Mouse (Mus musculus) embryonic facial prominence, embryonic 13.5 days (tissue): ENCODE results near the gene Nek11. TPM values are rescaled to one million over a fixed set of nuclear protein-coding genes. Genes with fewer than 3 reads are reported as not detected.

Experiments
- ATAC-seq: fragments of 200-750 bp; cut with Nextera tagmentation; 2 replicates; pipeline ENCODE4 v1.8.0; 2017; ENCODE audit warnings: low read depth; ENCODE audit not compliant: insufficient number of reproducible peaks, insufficient read depth, low FRiP score, low TSS enrichment
- H3K27ac ChIP-seq: fragments of 300-500 bp; sonication (generic); 2 replicates; pipeline ENCODE4 v1.5.1; 2015; ENCODE audit warnings: moderate library complexity, mild to moderate bottlenecking, inconsistent platforms
- H3K27me3 ChIP-seq: fragments of 300-500 bp; sonication (generic); 2 replicates; pipeline ENCODE4 v1.6.1; 2015; ENCODE audit warnings: mild to moderate bottlenecking, inconsistent platforms
- H3K36me3 ChIP-seq: fragments of 300-500 bp; sonication (generic); 2 replicates; pipeline ENCODE4 v1.6.1; 2015; ENCODE audit warnings: mild to moderate bottlenecking, inconsistent platforms
- H3K4me1 ChIP-seq: fragments of 300-500 bp; sonication (generic); 2 replicates; pipeline ENCODE4 v1.6.1; 2015; ENCODE audit warnings: inconsistent platforms
- H3K4me2 ChIP-seq: fragments of 300-500 bp; sonication (generic); 2 replicates; pipeline ENCODE4 v1.6.1; 2015; ENCODE audit warnings: moderate library complexity, mild to moderate bottlenecking, inconsistent platforms
- H3K4me3 ChIP-seq: fragments of 300-500 bp; sonication (generic); 2 replicates; pipeline ENCODE4 v1.5.1; 2015; ENCODE audit warnings: mild to moderate bottlenecking, inconsistent platforms
- H3K9ac ChIP-seq: fragments of 300-500 bp; sonication (generic); 2 replicates; pipeline ENCODE4 v1.6.1; 2015; ENCODE audit warnings: mild to moderate bottlenecking, inconsistent platforms
- H3K9me3 ChIP-seq: fragments of 300-500 bp; sonication (generic); 2 replicates; pipeline ENCODE4 v1.6.1; 2016; ENCODE audit warnings: inconsistent platforms
- WGBS: fragments of 180-500 bp; shearing (Covaris S2); methylation state at CpG from one replicate; pipeline ENCODE4 v1.1.7; 2015; ENCODE audit warnings: mixed read lengths; 5-methylcytosine and 5-hydroxymethylcytosine counted together
- polyA plus RNA-seq: library from polyadenylated mRNA; unstranded; fragments of >200 nt; fragmentation: Nextera tagmentation; extraction: Ambion mirVana; gene quantifications from 2 replicates; pipeline ENCODE4 v1.2.1, GENCODE M21; 2015

Gene Nek11
- polyA plus RNA-seq = 0.30 and 0.54 TPM in 2 replicates

DNA sequence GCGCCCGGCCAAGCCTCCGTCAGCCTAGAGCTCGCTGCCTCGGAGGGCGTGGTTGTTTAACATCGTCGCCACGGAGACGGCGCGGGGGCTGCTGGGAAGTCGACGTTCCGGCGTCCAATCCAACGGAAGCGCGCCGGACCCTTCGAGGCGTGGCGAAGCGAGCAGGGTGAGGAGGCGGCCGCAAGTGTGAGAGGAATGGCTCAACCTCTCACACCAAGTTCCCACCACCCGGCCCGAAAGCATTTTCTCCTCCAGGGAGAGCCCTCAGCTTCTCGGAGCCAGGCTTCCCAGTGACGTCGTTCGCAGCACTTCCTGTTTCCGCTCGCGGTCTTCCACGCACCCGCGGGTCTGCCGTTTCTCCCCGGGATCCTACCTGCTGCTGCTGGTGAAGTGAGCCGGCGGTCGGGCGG, at the start of gene Nek11, which contains the start of gene Aste1:
Gene Nek11, minus strand, starts transcription at position 307 of the 410 bp plus-strand sequence.
Gene Aste1, plus strand, starts transcription at position 175 of the 410 bp plus-strand sequence.
- Histone ChIP-seq H3K27ac (peak within 1 kb of the TSS; percentile 88), H3K4me1 (peaks cover 33% of the 10 kb centered on the region), H3K9me3 (no peaks in the 10 kb centered on the region), H3K4me3 (peak within 1 kb of the TSS; percentile 67), H3K4me2 (peak within 1 kb of the TSS; percentile 62), H3K36me3 (peaks cover 16% of the 10 kb centered on the region), H3K27me3 (no peaks in the 10 kb centered on the region; the same call in 1 of the 2 replicates), H3K9ac (peak within 1 kb of the TSS; percentile 80)
- under 1% methylated on average over 44 of the region's 44 CpGs for WGBS
- ATAC-seq = peak; percentile 96

DNA sequence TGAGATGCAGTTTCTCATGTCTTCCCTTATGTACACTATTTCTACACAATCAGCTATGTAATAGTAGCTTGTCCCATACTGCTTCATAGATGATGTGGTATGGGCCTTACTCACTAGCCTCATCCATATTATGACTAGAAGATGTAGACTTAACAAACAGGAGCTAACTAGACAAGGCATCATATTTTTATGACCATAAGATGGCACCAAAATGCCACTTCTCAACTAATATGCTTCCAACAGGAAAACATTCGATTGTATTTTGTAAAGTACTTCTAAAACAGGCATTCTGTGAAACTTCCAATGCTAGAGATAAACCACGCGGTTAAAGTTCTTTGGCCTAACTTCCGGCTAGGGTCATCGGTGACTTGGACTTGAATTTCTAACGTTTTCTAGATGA, 13.2 kb upstream of the Nek11 start:
- no peak overlapping the region for H3K27ac ChIP-seq
- WGBS = 94% methylated on average over 6 of the region's 6 CpGs
- H3K27me3 ChIP-seq = no peaks in the 10 kb centered on the region
- H3K4me3 ChIP-seq = no peak overlapping the region
- H3K4me2 ChIP-seq = no peak overlapping the region
- no peak overlapping the region for H3K9ac ChIP-seq
- no peaks in the 10 kb centered on the region for H3K4me1 ChIP-seq
- no peaks in the 10 kb centered on the region for H3K9me3 ChIP-seq
- no peak for ATAC-seq
- H3K36me3 ChIP-seq = peaks cover 38% of the 10 kb centered on the region

DNA sequence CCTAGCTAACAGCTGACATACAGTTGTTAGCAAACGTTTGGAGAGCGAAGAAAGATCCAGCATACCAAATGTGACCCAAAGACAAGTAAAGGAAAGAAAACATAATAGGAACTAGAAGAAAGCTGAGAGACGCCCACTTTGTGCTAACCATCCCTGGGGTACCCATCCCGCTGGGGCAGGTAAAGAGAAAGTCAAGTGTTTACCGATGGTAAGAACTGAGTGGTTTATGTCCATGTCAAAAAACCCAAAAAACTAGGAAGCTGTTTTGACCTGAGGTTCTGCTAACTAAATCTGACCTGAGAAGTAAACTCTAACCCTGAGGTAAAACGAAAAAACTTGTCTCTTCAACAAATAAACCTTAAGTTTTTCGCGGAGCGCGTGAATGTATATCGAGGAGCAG, 604 bp downstream of the Nek11 start:
- Histone ChIP-seq H3K4me1 (peaks cover 28% of the 10 kb centered on the region), H3K27me3 (no peaks in the 10 kb centered on the region; the same call in 1 of the 2 replicates), H3K36me3 (peaks cover 16% of the 10 kb centered on the region), H3K9me3 (no peaks in the 10 kb centered on the region), H3K4me2 (peak overlapping the region; percentile 62), H3K27ac (no peak overlapping the region), H3K4me3 (peak overlapping the region; percentile 67), H3K9ac (peak overlapping the region; percentile 80)
- 0 out of 2 replicates have a peak, but pooled peaks have one; percentile 12 for ATAC-seq
- 13% methylated on average over 11 of the region's 11 CpGs for WGBS

- no peak for ATAC-seq
- Histone ChIP-seq H3K4me1 (0 out of 2 replicates have a peak, but pooled peaks cover 3% of the 10 kb centered on the region), H3K9ac (no peak overlapping the region), H3K36me3 (no peaks in the 10 kb centered on the region), H3K9me3 (no peaks in the 10 kb centered on the region), H3K4me2 (no peak overlapping the region), H3K27me3 (no peaks in the 10 kb centered on the region; the same call in 1 of the 2 replicates), H3K27ac (no peak overlapping the region), H3K4me3 (no peak overlapping the region)
- 61% methylated on average over 4 of the region's 5 CpGs for WGBS
Observed at GRCm38 (mm10) chr9:105390616-105391015, 4.7 kb downstream of the Nek11 start.

DNA sequence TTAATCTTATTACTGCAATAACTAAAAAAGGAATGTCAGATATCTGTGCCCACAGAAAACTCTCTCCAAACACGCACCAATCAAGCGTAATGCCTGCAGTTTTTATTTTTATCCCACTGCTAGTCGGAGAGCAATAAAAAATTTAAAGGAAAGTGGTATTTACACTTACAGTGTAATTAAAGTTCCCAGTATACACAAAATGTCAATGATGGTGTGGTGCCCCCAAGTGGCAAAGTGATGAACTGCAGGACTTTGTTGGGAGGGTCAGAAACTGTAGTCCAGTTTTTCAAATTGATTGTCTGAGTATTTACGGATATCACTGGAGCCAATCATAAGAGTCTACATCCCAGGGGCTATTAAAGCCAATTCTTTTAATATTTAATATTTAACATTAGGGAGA, 6.0 kb downstream of the Nek11 start:
- Histone ChIP-seq H3K27me3 (no peaks in the 10 kb centered on the region; the same call in 1 of the 2 replicates), H3K4me3 (no peak overlapping the region), H3K4me1 (no peaks in the 10 kb centered on the region), H3K9ac (no peak overlapping the region), H3K4me2 (no peak overlapping the region), H3K27ac (no peak overlapping the region), H3K9me3 (no peaks in the 10 kb centered on the region), H3K36me3 (no peaks in the 10 kb centered on the region)
- no peak for ATAC-seq
- WGBS = 17% methylated on average over 4 of the region's 4 CpGs

DNA sequence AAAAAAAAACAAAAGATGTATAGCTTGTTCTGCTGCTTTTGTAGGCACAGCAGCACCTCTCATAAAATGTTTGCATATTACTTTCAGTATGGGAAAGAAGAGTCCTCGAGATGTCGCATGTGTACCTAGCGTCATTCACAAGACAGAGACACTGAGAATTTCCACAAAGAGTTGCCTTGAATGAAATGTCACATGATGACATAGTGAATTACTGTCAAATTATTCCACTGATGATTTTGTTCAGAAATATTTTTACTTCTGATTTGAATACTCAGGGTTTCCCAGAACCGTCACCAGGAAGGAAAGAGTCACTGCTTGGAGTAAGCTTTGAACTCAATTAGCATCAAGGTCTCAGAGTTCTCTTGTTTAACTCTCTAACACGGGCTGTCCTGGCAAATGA, 7.9 kb downstream of the Nek11 start:
- no peak overlapping the region for H3K4me3 ChIP-seq
- H3K36me3 ChIP-seq = no peaks in the 10 kb centered on the region
- H3K27me3 ChIP-seq = no peaks in the 10 kb centered on the region
- no peak overlapping the region for H3K27ac ChIP-seq
- 75% methylated on average over 5 of the region's 5 CpGs for WGBS
- H3K4me1 ChIP-seq = no peaks in the 10 kb centered on the region
- H3K9me3 ChIP-seq = no peaks in the 10 kb centered on the region
- H3K4me2 ChIP-seq = no peak overlapping the region
- no peak overlapping the region for H3K9ac ChIP-seq
- no peak for ATAC-seq

DNA sequence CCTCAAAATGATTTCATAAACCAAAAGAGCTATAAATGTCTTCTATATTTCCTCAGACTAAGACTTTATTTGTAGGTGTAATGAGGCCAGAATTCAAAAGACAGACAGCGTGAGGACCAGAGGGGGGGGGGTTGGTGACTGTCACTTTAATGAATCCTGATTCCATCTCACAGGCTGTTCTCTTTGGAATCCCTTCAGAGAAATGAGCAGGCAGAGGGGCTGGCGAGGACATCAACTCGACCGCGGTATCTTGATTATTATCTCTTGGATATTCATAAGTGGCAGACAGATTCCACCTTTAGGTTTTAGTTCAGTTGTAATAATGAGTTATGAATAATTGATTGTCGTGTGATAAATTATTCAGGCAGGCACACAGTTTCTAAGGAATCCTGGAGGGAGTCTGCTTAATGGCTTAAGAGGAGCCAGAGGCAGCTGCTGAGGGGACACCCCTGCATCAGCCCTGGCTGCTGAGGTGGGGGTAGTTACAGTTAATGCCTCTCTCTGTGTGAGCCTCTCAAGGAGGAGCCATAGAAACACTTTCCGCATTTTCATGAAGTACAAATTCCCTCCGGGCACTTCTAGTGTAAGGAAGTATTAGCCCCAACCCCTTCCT, 15.7 kb downstream of the Nek11 start:
- ATAC-seq = no peak
- Histone ChIP-seq H3K9ac (no peak overlapping the region), H3K4me1 (no peaks in the 10 kb centered on the region), H3K4me3 (no peak overlapping the region), H3K27ac (no peak overlapping the region), H3K36me3 (no peaks in the 10 kb centered on the region), H3K4me2 (no peak overlapping the region), H3K9me3 (no peaks in the 10 kb centered on the region), H3K27me3 (no peaks in the 10 kb centered on the region)
- 76% methylated on average over 8 of the region's 8 CpGs for WGBS

DNA sequence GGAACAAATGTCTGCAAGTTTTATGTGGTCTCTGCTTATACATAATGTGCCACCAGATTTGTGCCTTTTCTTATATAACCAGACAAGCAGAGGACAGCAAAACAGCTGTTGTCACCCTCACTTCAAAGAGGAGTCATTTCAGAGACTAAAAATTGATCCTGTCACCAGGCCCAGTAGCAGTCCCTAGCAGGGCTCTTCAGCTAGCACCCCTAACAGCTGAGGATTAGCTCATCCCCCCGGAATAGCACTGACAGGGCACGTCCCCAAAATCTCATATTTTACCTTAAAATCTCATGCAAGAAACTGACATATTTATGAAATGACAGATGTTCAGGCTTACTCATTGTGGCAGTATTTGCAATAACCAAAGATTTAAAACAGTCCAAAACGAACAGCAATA, 17.7 kb downstream of the Nek11 start:
- H3K4me1 ChIP-seq = no peaks in the 10 kb centered on the region

GRCm38 (mm10) chr9:105376954-105377530, 18.3 kb downstream of the Nek11 start:
- Histone ChIP-seq H3K9ac (no peak overlapping the region), H3K4me1 (no peaks in the 10 kb centered on the region), H3K27ac (no peak overlapping the region), H3K4me3 (no peak overlapping the region), H3K4me2 (no peak overlapping the region), H3K9me3 (no peaks in the 10 kb centered on the region), H3K36me3 (no peaks in the 10 kb centered on the region), H3K27me3 (peaks cover 3% of the 10 kb centered on the region; the same call in 1 of the 2 replicates)
- ATAC-seq = no peak
- WGBS = 77% methylated on average over 7 of the region's 7 CpGs

More for the DNA sequence above, 17.7 kb downstream of the Nek11 start:
- Histone ChIP-seq H3K36me3 (no peaks in the 10 kb centered on the region), H3K27me3 (no peaks in the 10 kb centered on the region), H3K27ac (no peak overlapping the region), H3K9ac (no peak overlapping the region), H3K4me3 (no peak overlapping the region), H3K9me3 (no peaks in the 10 kb centered on the region), H3K4me2 (no peak overlapping the region)
- WGBS = 68% methylated on average over 3 of the region's 3 CpGs
- no peak for ATAC-seq

DNA sequence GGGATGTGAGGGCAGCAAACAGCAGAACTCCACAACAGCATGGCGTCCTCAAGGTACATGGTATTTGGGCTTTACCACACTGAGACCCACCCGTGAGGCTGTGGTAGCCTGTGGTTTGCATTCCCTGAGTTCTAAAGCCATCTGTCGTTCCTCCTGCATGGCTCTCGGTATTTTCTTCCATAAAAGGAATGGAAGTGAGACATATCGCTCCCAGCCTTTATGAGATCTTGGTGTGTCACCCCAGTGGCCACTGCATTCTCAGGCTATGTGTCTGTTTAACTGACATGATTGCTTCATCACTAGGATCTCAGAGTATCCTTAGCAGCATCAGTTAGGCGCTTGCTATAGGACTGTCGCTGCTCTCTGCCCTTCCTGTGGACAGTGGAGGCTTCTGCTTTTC, 18.9 kb downstream of the Nek11 start:
- Histone ChIP-seq H3K27me3 (peaks cover 4% of the 10 kb centered on the region; the same call in 1 of the 2 replicates), H3K36me3 (no peaks in the 10 kb centered on the region), H3K4me3 (no peak overlapping the region), H3K27ac (no peak overlapping the region), H3K4me1 (no peaks in the 10 kb centered on the region), H3K4me2 (no peak overlapping the region), H3K9me3 (no peaks in the 10 kb centered on the region), H3K9ac (no peak overlapping the region)
- 68% methylated on average over 7 of the region's 7 CpGs for WGBS
- ATAC-seq = no peak

- Histone ChIP-seq H3K4me3 (no peak overlapping the region), H3K27ac (no peak overlapping the region), H3K4me2 (no peak overlapping the region), H3K9me3 (no peaks in the 10 kb centered on the region), H3K36me3 (no peaks in the 10 kb centered on the region), H3K4me1 (no peaks in the 10 kb centered on the region), H3K9ac (no peak overlapping the region), H3K27me3 (peaks cover 4% of the 10 kb centered on the region; the same call in 1 of the 2 replicates)
- 58% methylated on average over 5 of the region's 5 CpGs for WGBS
- ATAC-seq = no peak
Observed at GRCm38 (mm10) chr9:105374361-105374760, 21.0 kb downstream of the Nek11 start.

DNA sequence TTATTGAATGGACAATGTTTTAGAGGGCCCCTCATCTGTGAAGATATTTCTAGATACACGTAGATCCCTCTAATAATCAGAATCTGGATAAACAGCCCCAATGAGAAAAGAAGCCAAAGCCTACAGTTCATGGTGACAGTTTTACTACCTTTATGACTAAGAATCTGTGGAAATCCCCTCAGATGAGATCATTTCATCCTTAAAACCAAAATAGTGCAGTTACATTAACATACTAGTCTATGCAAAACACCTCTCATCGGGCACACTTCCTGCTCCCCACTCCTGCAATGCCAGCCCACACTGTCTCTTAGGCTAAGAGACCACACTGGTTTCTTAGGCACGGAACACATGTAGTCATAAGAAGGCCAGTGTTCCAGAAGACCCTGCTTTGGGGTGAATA, 26.7 kb downstream of the Nek11 start:
- Histone ChIP-seq H3K36me3 (no peaks in the 10 kb centered on the region), H3K4me2 (no peak overlapping the region), H3K27me3 (peaks cover 4% of the 10 kb centered on the region; the same call in 1 of the 2 replicates), H3K4me3 (no peak overlapping the region), H3K9me3 (no peaks in the 10 kb centered on the region), H3K4me1 (no peaks in the 10 kb centered on the region), H3K27ac (no peak overlapping the region), H3K9ac (no peak overlapping the region)
- 86% methylated on average over 3 of the region's 3 CpGs for WGBS
- no peak for ATAC-seq
